Mouse (Mus musculus) olfactory bulb, adult 2 months (tissue): Measurements from ENCODE around the gene Smarca4. TPM values are rescaled to one million over a fixed set of nuclear protein-coding genes. Genes with fewer than 3 reads are reported as not detected.
A peak's percentile ranks its signal among the peaks of the same experiment; 100 is the strongest.

ENCODE experiments used
- H3K27ac ChIP-seq: fragments of 200-500 bp; 2 replicates; pipeline ENCODE4 v1.5.1; 2012; ENCODE audit warnings: low read depth, low read length; ENCODE audit not compliant: insufficient read depth
- H3K4me1 ChIP-seq: fragments of 200-500 bp; 2 replicates; pipeline ENCODE4 v1.6.1; 2012; ENCODE audit warnings: low read length; ENCODE audit not compliant: control insufficient read depth, insufficient read depth
- H3K4me3 ChIP-seq: fragments of 200-500 bp; 2 replicates; pipeline ENCODE4 v1.5.1; 2012; ENCODE audit warnings: mild to moderate bottlenecking, low read depth, low read length, moderate library complexity; ENCODE audit not compliant: insufficient read depth
- CTCF ChIP-seq: fragments of 200-500 bp; IDR thresholded peaks from 2 replicates; pipeline ENCODE4 v1.5.1; 2012; ENCODE audit warnings: low read depth, mild to moderate bottlenecking, low read length, moderate library complexity; ENCODE audit not compliant: insufficient read depth
- POLR2A ChIP-seq: fragments of 200-500 bp; IDR thresholded peaks from 2 replicates; pipeline ENCODE4 v1.6.1; 2012; ENCODE audit warnings: mild to moderate bottlenecking, low read depth, low read length, moderate library complexity; ENCODE audit not compliant: insufficient read depth
- WGBS: fragments of 180-500 bp; shearing (Covaris S2); methylation state at CpG from one replicate; pipeline ENCODE4 v1.1.7; 2018; 5-methylcytosine and 5-hydroxymethylcytosine counted together
- polyA plus RNA-seq: library from polyadenylated mRNA; stranded (reverse); fragments of >200 nt; gene quantifications from 2 replicates; pipeline ENCODE4 v1.2.4, GENCODE M21; 2012; ENCODE audit warnings: low replicate concordance; ENCODE audit not compliant: missing spikeins, insufficient read depth, insufficient read length

The Smarca4 gene
- polyA plus RNA-seq, 1 experiment, result 109 TPM

GRCm38 (mm10) chr9:21614864-21615616 lies 929 bp upstream of the Smarca4 start:
- peaks cover 10% of the 10 kb centered on the region for H3K4me1 ChIP-seq
- peak overlapping the region; percentile 71 for H3K4me3 ChIP-seq
- WGBS, result 71% methylated on average over 15 of the region's 15 CpGs
- H3K27ac ChIP-seq, result peak overlapping the region; percentile 90
- no peak for TF ChIP-seq CTCF
- no peak for TF ChIP-seq POLR2A

GRCm38 (mm10) chr9:21616232-21616781 lies 338 bp downstream of the Smarca4 start:
- peak overlapping the region; percentile 97 for H3K27ac ChIP-seq
- peak overlapping the region; percentile 86 for H3K4me3 ChIP-seq
- peaks cover 10% of the 10 kb centered on the region for H3K4me1 ChIP-seq
- TF ChIP-seq CTCF (peak; percentile 2; the same call in 1 of the 2 replicates), POLR2A (peak; percentile 32; the same call in 1 of the 2 replicates)
- WGBS, result 0% methylated on average over 56 of the region's 57 CpGs

GRCm38 (mm10) chr9:21617066-21617465 lies 1.1 kb downstream of the Smarca4 start:
- TF ChIP-seq POLR2A (no peak), CTCF (no peak)
- Histone ChIP-seq H3K4me1 (peaks cover 10% of the 10 kb centered on the region), H3K4me3 (peak overlapping the region; percentile 53), H3K27ac (0 out of 2 replicates have a peak overlapping the region, but pooled peaks have one; percentile 26)
- WGBS, result under 1% methylated on average over 10 of the region's 10 CpGs

- Histone ChIP-seq H3K4me1 (peaks cover 7% of the 10 kb centered on the region), H3K27ac (no peak overlapping the region), H3K4me3 (no peak overlapping the region)
- 63% methylated on average over 4 of the region's 4 CpGs for WGBS
- TF ChIP-seq CTCF (no peak), POLR2A (no peak)
Observed at GRCm38 (mm10) chr9:21620229-21620628, 4.3 kb downstream of the Smarca4 start.

GRCm38 (mm10) chr9:21622676-21623075 lies 6.7 kb downstream of the Smarca4 start:
- Histone ChIP-seq H3K4me1 (peaks cover 3% of the 10 kb centered on the region), H3K4me3 (no peak overlapping the region), H3K27ac (no peak overlapping the region)
- WGBS, result 97% methylated on average over 1 of the region's 1 CpGs
- TF ChIP-seq CTCF (no peak), POLR2A (no peak)

- H3K27ac ChIP-seq, result no peak overlapping the region
- no peak overlapping the region for H3K4me3 ChIP-seq
- TF ChIP-seq CTCF (no peak), POLR2A (no peak)
- H3K4me1 ChIP-seq, result no peaks in the 10 kb centered on the region; the same call in 1 of the 2 replicates
- 86% methylated on average over 10 of the region's 10 CpGs for WGBS
Observed at GRCm38 (mm10) chr9:21625342-21626339, 9.7 kb downstream of the Smarca4 start.

GRCm38 (mm10) chr9:21626571-21626970 lies 10.6 kb downstream of the Smarca4 start:
- TF ChIP-seq CTCF (no peak), POLR2A (no peak)
- no peak overlapping the region for H3K4me3 ChIP-seq
- H3K4me1 ChIP-seq, result no peaks in the 10 kb centered on the region; the same call in 1 of the 2 replicates
- H3K27ac ChIP-seq, result no peak overlapping the region

GRCm38 (mm10) chr9:21627145-21627795 lies 11.3 kb downstream of the Smarca4 start:
- Histone ChIP-seq H3K4me1 (no peaks in the 10 kb centered on the region; the same call in 1 of the 2 replicates), H3K27ac (peak overlapping the region; percentile 70; the same call in 1 of the 2 replicates), H3K4me3 (no peak overlapping the region)
- 18% methylated on average over 5 of the region's 5 CpGs for WGBS
- TF ChIP-seq POLR2A (no peak), CTCF (no peak)
